8 mouse cellular contexts compared by ENCODE assay signal in the genomic region with DNA sequence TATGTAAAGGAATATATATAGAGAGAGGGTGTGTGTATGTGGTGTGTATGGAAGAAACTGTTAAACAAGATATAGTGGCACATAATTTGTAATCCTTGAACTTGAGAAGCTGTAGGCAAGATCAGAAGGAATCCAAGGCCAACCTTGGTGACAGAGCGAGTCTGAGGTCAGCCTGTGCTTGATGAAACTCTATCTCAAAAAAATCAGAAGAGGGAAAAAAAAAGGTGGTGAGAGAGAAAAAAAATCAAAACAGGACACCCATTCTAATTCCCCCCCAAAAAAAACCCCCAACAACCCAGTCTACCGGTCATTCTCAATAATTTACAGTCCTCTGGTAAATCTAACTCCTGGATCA. TPM values are rescaled to one million over a fixed set of nuclear protein-coding genes. Genes with fewer than 3 reads are reported as not detected.
A peak's percentile ranks its signal among the peaks of the same experiment; 100 is the strongest.
DNase-seq lines count a peak whose midpoint lies in the region; ATAC-seq lines count a peak whose summit lies in the region.

No protein-coding gene starts in this region.

- 0 out of 2 replicates have a peak overlapping the region, but pooled peaks have one; percentile 13 for H3K9ac ChIP-seq in heart, embryonic 16.5 days (ENCODE audit: low read length)
- no peak overlapping the region for H3K9ac ChIP-seq in hindbrain, embryonic 12.5 days

- H3K36me3 ChIP-seq in heart, embryonic 16.5 days (ENCODE audit: control insufficient read depth, insufficient read depth) = no peaks in the 10 kb centered on the region
- peaks cover 22% of the 10 kb centered on the region for H3K36me3 ChIP-seq in embryonic facial prominence, embryonic 10.5 days (replicated peaks)
- H3K36me3 ChIP-seq in hindbrain, embryonic 12.5 days = peaks cover 14% of the 10 kb centered on the region; the same call in 1 of the 2 replicates
- H3K36me3 ChIP-seq in midbrain, embryonic 10.5 days = peaks cover 24% of the 10 kb centered on the region

- no peak for ATAC-seq in heart, embryonic 16.5 days (replicated peaks; ENCODE audit: extremely low read depth, insufficient read depth, low FRiP score)
- no peak for ATAC-seq in hindbrain, embryonic 12.5 days (ENCODE audit: low FRiP score)

- H3K4me1 ChIP-seq in heart, embryonic 16.5 days (ENCODE audit: control insufficient read depth, insufficient read depth, low read length) = peaks cover 39% of the 10 kb centered on the region
- peaks cover 40% of the 10 kb centered on the region for H3K4me1 ChIP-seq in embryonic facial prominence, embryonic 10.5 days
- peaks cover 18% of the 10 kb centered on the region for H3K4me1 ChIP-seq in hindbrain, embryonic 12.5 days
- peaks cover 35% of the 10 kb centered on the region for H3K4me1 ChIP-seq in midbrain, embryonic 10.5 days

- intact Hi-C loops in gastrocnemius, postnatal 36 days (cut with DNase I) = no loop called here

- H3K4me3 ChIP-seq in heart, embryonic 16.5 days (ENCODE audit: low read length) = peak overlapping the region; percentile 97
- H3K4me3 ChIP-seq in embryonic facial prominence, embryonic 10.5 days = peak overlapping the region; percentile 90
- H3K4me3 ChIP-seq in hindbrain, embryonic 12.5 days = peak overlapping the region; percentile 99; the same call in 1 of the 2 replicates
- peak overlapping the region; percentile 97 for H3K4me3 ChIP-seq in midbrain, embryonic 10.5 days

- H3K9me3 ChIP-seq in heart, embryonic 16.5 days (replicated peaks; ENCODE audit: control insufficient read depth, low read length) = no peaks in the 10 kb centered on the region
- no peaks in the 10 kb centered on the region for H3K9me3 ChIP-seq in embryonic facial prominence, embryonic 10.5 days
- H3K9me3 ChIP-seq in hindbrain, embryonic 12.5 days (replicated peaks) = no peaks in the 10 kb centered on the region
- no peaks in the 10 kb centered on the region for H3K9me3 ChIP-seq in midbrain, embryonic 10.5 days (replicated peaks)

- peak overlapping the region; percentile 53 for H3K4me2 ChIP-seq in heart, embryonic 16.5 days (ENCODE audit: low read depth, low read length)
- H3K4me2 ChIP-seq in hindbrain, embryonic 12.5 days (replicated peaks) = peak overlapping the region; percentile 98

- no peaks in the 10 kb centered on the region for H3K27me3 ChIP-seq in heart, embryonic 16.5 days (ENCODE audit: control insufficient read depth, insufficient read depth, low read length)
- peaks cover 9% of the 10 kb centered on the region for H3K27me3 ChIP-seq in embryonic facial prominence, embryonic 10.5 days (replicated peaks; ENCODE audit: low read depth, poor library complexity, severe bottlenecking)
- H3K27me3 ChIP-seq in hindbrain, embryonic 12.5 days = peaks cover 2% of the 10 kb centered on the region; the same call in 1 of the 2 replicates
- peaks cover 10% of the 10 kb centered on the region for H3K27me3 ChIP-seq in midbrain, embryonic 10.5 days (ENCODE audit: low read depth, poor library complexity, severe bottlenecking)

- 14% methylated on average over 2 of the region's 2 CpGs for WGBS in heart, embryonic 16.5 days
- WGBS in embryonic facial prominence, embryonic 10.5 days = 23% methylated on average over 2 of the region's 2 CpGs
- WGBS in hindbrain, embryonic 12.5 days = 27% methylated on average over 2 of the region's 2 CpGs
- 22% methylated on average over 2 of the region's 2 CpGs for WGBS in midbrain, embryonic 10.5 days

- no peak overlapping the region for H3K27ac ChIP-seq in heart, embryonic 16.5 days (ENCODE audit: low read length)
- peak overlapping the region; percentile 90; the same call in 1 of the 2 replicates for H3K27ac ChIP-seq in embryonic facial prominence, embryonic 10.5 days (replicated peaks)
- no peak overlapping the region for H3K27ac ChIP-seq in hindbrain, embryonic 12.5 days
- H3K27ac ChIP-seq in midbrain, embryonic 10.5 days (replicated peaks) = no peak overlapping the region

- no peak for DNase-seq in heart, postnatal 4 days
- no peak for DNase-seq in embryonic facial prominence, embryonic 10.5 days (ENCODE audit: low spot score)
- DNase-seq in midbrain, embryonic 10.5 days (ENCODE audit: low spot score) = no peak
- DNase-seq in spleen, postnatal 4 days (ENCODE audit: low spot score in 2 of 2) = no peak
- DNase-seq in cerebellum, postnatal 25 days = no peak
- DNase-seq in gastrocnemius, postnatal 36 days = no peak

RNA-seq across cellular contexts. Expression of a gene that starts 0.4 kb away (rescaled TPM):
- polyA plus RNA-seq in heart, embryonic 16.5 days (2015; fragmentation: Nextera tagmentation; extraction: Ambion mirVana) = 15.0 and 15.5 TPM in 2 replicates
- total RNA-seq in heart, postnatal 4 days (2021) = 10 to 100 TPM; 44.0 to 47.2 TPM
- polyA plus RNA-seq in embryonic facial prominence, embryonic 10.5 days (2016; fragmentation: Nextera tagmentation; extraction: Ambion mirVana) = 8.0 and 8.9 TPM in 2 replicates
- 10.8 and 11.1 TPM in 2 replicates for polyA plus RNA-seq in hindbrain, embryonic 12.5 days (2016; fragmentation: Nextera tagmentation; extraction: Ambion mirVana)
- polyA plus RNA-seq in midbrain, embryonic 10.5 days (2016; fragmentation: Nextera tagmentation; extraction: Ambion mirVana) = 7.3 and 7.7 TPM in 2 replicates
- total RNA-seq in gastrocnemius, postnatal 36 days (2021) = 100 to 1,000 TPM in 1 of 2 experiments, 10 to 100 TPM in 1; 93.8 to 103 TPM

RNA-seq across cellular contexts. Expression of a gene that starts 19.5 kb away (rescaled TPM):
- polyA plus RNA-seq in heart, embryonic 16.5 days (2015; fragmentation: Nextera tagmentation; extraction: Ambion mirVana) = 2.9 and 3.2 TPM in 2 replicates
- 1 to 10 TPM; 6.0 to 6.1 TPM for total RNA-seq in heart, postnatal 4 days (2021)
- polyA plus RNA-seq in embryonic facial prominence, embryonic 10.5 days (2016; fragmentation: Nextera tagmentation; extraction: Ambion mirVana) = 4.8 and 5.5 TPM in 2 replicates
- polyA plus RNA-seq in hindbrain, embryonic 12.5 days (2016; fragmentation: Nextera tagmentation; extraction: Ambion mirVana) = 7.5 and 7.7 TPM in 2 replicates
- polyA plus RNA-seq in midbrain, embryonic 10.5 days (2016; fragmentation: Nextera tagmentation; extraction: Ambion mirVana) = 5.9 and 6.4 TPM in 2 replicates
- total RNA-seq in gastrocnemius, postnatal 36 days (2021) = 1 to 10 TPM; 1.6 to 2.2 TPM
